Mouse (Mus musculus) kidney, postnatal 0 days (tissue): ENCODE data around the gene Ece1. TPM values are rescaled to one million over a fixed set of nuclear protein-coding genes. Genes with fewer than 3 reads are reported as not detected.

Experiments used
- ATAC-seq: fragments of 200-750 bp; cut with Nextera tagmentation; replicated peaks from 2 replicates; pipeline ENCODE4 v1.8.0; 2017; ENCODE audit warnings: low read depth, moderate number of reproducible peaks, moderate TSS enrichment, moderate library complexity; ENCODE audit not compliant: low FRiP score
- DNase-seq: peaks from one replicate; pipeline ENCODE4 v3.0.0-alpha.2; 2016; ENCODE audit warnings: low spot score
- H3K27ac ChIP-seq: fragments of 300-500 bp; sonication (generic); 2 replicates; pipeline ENCODE4 v1.5.1; 2014; ENCODE audit warnings: mild to moderate bottlenecking
- H3K27me3 ChIP-seq: fragments of 300-500 bp; sonication (generic); 2 replicates; pipeline ENCODE4 v1.6.1; 2014; ENCODE audit warnings: low read length, mixed read lengths; ENCODE audit not compliant: insufficient read depth
- H3K36me3 ChIP-seq: fragments of 300-500 bp; sonication (generic); 2 replicates; pipeline ENCODE4 v1.6.1; 2014; ENCODE audit warnings: low read length, mixed read lengths; ENCODE audit not compliant: insufficient read depth
- H3K4me1 ChIP-seq: fragments of 300-500 bp; sonication (generic); replicated peaks from 2 replicates; pipeline ENCODE4 v1.6.1; 2014; ENCODE audit warnings: antibody characterized with exemption, low read length, mixed read lengths; ENCODE audit not compliant: insufficient read depth
- H3K4me2 ChIP-seq: fragments of 300-500 bp; sonication (generic); 2 replicates; pipeline ENCODE4 v1.6.1; 2014; ENCODE audit warnings: mild to moderate bottlenecking, low read length, moderate library complexity, mixed read lengths
- H3K4me3 ChIP-seq: fragments of 300-500 bp; sonication (generic); replicated peaks from 2 replicates; pipeline ENCODE4 v1.5.1; 2014; ENCODE audit warnings: low read depth, low read length
- H3K9ac ChIP-seq: fragments of 300-500 bp; sonication (generic); 2 replicates; pipeline ENCODE4 v1.6.1; 2014; ENCODE audit warnings: low read depth, low read length
- H3K9me3 ChIP-seq: fragments of 300-500 bp; sonication (generic); replicated peaks from 2 replicates; pipeline ENCODE4 v1.6.1; 2016; ENCODE audit warnings: low read length, inconsistent platforms, mixed read lengths
- CTCF ChIP-seq: IDR thresholded peaks from 2 replicates; pipeline ENCODE4 v1.5.1; 2016; ENCODE audit warnings: antibody characterized with exemption, low read depth, mild to moderate bottlenecking, moderate library complexity
- WGBS: fragments of 180-500 bp; shearing (Covaris S2); extraction: QIAGEN DNeasy Blood & Tissue Kit; methylation state at CpG from one replicate; pipeline ENCODE4 v1.1.7; 2014; 5-methylcytosine and 5-hydroxymethylcytosine counted together
- polyA plus RNA-seq: library from polyadenylated mRNA; unstranded; fragments of >200 nt; fragmentation: Nextera tagmentation; extraction: Ambion mirVana; gene quantifications from 2 replicates; pipeline ENCODE4 v1.2.1, GENCODE M21; 2015

Gene Ece1
- polyA plus RNA-seq, 1 experiment from 2014 or later = 40.8 TPM

DNA sequence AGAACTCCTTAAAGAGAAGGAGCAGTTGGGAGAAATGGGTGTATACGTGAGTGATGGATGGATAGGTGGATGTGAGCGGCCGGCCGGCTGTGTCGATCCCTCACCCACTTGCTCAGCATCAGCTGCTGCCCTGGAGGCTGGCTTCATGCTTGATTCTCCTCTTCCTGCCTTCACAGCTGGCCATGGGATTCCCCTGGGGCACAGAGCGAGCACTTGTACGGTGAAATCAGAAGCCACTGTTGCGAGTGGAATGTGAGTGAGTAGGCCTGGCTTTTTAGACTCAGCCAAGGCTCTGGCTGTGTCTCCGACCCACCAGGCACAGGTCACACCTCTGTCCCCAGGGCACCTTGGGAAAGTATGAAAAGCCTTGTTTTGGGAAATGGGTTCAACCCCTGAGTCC is 20.6 kb downstream of the Ece1 start:
- no peak for TF ChIP-seq CTCF
- no peak overlapping the region for H3K4me2 ChIP-seq
- no peaks in the 10 kb centered on the region for H3K36me3 ChIP-seq
- H3K4me1 ChIP-seq = 0 out of 2 replicates have a peak, but pooled peaks cover under 1% of the 10 kb centered on the region
- no peak overlapping the region for H3K9ac ChIP-seq
- ATAC-seq = no peak
- H3K27me3 ChIP-seq = no peaks in the 10 kb centered on the region
- no peak overlapping the region for H3K4me3 ChIP-seq
- no peak overlapping the region for H3K27ac ChIP-seq
- WGBS = 54% methylated on average over 9 of the region's 9 CpGs
- no peaks in the 10 kb centered on the region for H3K9me3 ChIP-seq
- no peak for DNase-seq

DNA sequence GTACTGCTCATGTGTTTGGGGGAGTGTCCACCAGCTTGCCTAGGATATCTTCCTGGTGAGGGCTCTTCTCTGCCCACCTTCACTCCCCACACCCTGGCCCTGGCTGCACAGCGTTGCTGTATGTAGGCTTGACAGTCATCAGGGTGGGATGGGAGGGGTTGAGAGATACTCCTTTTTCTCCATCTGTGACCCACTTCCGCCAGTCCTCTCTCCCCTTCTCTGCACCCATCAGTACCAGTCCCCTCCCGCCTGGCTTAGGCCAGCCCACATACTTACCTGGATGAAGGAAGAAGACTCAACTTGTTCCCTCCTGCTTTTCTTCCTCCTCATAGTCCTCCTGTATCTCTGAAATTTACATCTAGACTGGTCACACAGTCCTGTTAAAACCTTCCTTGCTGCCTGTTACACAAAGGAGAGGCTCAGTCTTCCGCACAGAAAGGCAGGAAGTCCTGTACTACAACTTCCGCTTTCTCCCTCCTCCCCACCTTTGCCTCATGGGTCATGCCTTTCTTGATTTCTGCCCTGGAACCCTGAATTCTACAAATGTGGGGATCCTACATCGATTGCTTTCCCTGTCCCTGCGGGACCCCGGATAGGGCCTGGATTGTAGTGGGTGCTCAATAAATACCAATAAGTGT is 21.6 kb downstream of the Ece1 start:
- H3K27me3 ChIP-seq = no peaks in the 10 kb centered on the region
- H3K9me3 ChIP-seq = no peaks in the 10 kb centered on the region
- 81% methylated on average over 8 of the region's 8 CpGs for WGBS
- no peaks in the 10 kb centered on the region for H3K36me3 ChIP-seq
- 0 out of 2 replicates have a peak overlapping the region, but pooled peaks have one; percentile 3 for H3K9ac ChIP-seq
- H3K4me3 ChIP-seq = no peak overlapping the region
- no peak for ATAC-seq
- no peaks in the 10 kb centered on the region for H3K4me1 ChIP-seq
- H3K27ac ChIP-seq = no peak overlapping the region
- H3K4me2 ChIP-seq = no peak overlapping the region
- TF ChIP-seq CTCF = no peak
- no peak for DNase-seq

DNA sequence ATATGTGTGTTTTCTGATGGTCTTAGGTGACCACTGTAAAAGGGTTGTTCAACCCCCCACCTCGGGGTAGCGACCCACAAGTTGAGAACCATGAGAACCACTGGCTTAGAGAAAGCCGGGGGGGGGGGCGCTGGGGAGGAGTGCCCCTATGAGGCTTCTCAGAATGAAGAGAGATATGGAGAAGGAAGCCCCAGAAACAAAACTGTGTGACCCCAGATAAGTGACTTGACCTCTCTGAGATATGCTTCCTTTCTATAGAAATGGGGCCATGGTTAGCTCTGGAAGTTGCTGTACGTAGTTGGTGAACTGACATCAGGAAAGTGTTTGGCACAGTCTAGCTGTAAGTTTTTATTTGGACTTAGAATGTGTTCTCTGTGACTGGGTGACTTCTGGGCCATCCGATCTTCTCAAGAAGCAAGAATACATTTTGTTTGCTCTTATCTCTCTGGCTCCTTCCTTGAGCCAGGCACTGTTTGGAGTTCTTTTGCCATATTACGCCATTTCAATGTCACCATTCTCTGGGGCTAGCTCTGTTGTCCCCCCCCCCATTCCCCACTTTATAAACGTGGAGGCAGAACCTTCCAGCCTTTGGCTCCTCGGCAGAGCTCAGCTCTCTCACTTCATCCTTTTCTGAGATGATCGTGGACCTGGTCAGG is 25.4 kb downstream of the Ece1 start:
- Histone ChIP-seq H3K27ac (no peak overlapping the region), H3K9me3 (no peaks in the 10 kb centered on the region), H3K4me3 (no peak overlapping the region), H3K27me3 (no peaks in the 10 kb centered on the region), H3K4me1 (peaks cover 5% of the 10 kb centered on the region), H3K4me2 (no peak overlapping the region), H3K36me3 (no peaks in the 10 kb centered on the region), H3K9ac (no peak overlapping the region)
- DNase-seq = no peak
- 74% methylated on average over 10 of the region's 10 CpGs for WGBS
- TF ChIP-seq CTCF = no peak
- no peak for ATAC-seq

DNA sequence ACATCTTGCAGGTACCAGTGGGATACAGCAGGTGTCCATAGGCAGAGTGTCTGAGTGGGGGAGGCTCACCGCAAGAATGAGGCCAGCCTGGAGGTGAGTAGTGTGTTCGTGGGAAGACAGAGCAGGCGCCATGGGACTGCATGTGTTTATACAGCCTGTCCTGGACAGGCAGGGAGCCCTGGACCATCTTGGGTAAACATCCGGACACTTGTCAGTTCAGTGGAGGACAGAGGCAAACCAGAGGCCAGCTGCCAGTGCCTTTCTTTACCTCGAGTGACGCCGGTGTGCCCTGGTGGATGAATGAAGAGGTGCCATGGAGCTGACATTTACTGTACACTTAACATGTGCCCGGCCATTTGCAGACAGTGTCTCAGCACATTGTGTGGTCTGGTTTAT is 26.0 kb downstream of the Ece1 start:
- DNase-seq = no peak
- peaks cover 8% of the 10 kb centered on the region for H3K4me1 ChIP-seq
- TF ChIP-seq CTCF = no peak
- 51% methylated on average over 8 of the region's 8 CpGs for WGBS
- no peaks in the 10 kb centered on the region for H3K9me3 ChIP-seq
- no peak for ATAC-seq
- no peak overlapping the region for H3K9ac ChIP-seq
- no peak overlapping the region for H3K27ac ChIP-seq
- H3K36me3 ChIP-seq = no peaks in the 10 kb centered on the region
- H3K4me3 ChIP-seq = no peak overlapping the region
- H3K27me3 ChIP-seq = no peaks in the 10 kb centered on the region
- H3K4me2 ChIP-seq = no peak overlapping the region

DNA sequence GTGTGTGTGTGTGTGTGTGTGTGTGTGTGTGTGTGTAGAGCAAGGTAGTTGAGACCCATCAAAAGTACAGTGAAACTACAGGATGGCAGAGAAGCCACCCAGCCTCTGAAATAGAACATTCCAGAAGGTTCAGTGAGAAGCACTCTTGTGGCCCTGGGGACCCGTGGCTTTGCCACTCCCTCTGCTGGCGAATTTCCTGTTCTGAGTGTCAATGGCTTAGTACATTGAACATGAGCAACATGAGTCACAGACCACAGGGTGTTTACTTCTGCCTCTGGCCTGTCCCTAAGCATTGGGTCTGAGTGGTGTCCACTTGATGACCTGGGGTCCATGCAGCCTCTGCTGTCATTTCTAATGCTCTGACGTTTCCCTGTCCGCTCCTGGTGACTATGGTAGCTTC is 28.6 kb downstream of the Ece1 start:
- ATAC-seq = no peak
- peak; percentile 61 for TF ChIP-seq CTCF
- no peak overlapping the region for H3K9ac ChIP-seq
- H3K4me2 ChIP-seq = no peak overlapping the region
- no peak for DNase-seq
- H3K36me3 ChIP-seq = no peaks in the 10 kb centered on the region
- no peak overlapping the region for H3K4me3 ChIP-seq
- H3K27ac ChIP-seq = no peak overlapping the region
- H3K27me3 ChIP-seq = no peaks in the 10 kb centered on the region
- no peaks in the 10 kb centered on the region for H3K9me3 ChIP-seq
- H3K4me1 ChIP-seq = peaks cover 9% of the 10 kb centered on the region
- WGBS = 72% methylated on average over 4 of the region's 4 CpGs

DNA sequence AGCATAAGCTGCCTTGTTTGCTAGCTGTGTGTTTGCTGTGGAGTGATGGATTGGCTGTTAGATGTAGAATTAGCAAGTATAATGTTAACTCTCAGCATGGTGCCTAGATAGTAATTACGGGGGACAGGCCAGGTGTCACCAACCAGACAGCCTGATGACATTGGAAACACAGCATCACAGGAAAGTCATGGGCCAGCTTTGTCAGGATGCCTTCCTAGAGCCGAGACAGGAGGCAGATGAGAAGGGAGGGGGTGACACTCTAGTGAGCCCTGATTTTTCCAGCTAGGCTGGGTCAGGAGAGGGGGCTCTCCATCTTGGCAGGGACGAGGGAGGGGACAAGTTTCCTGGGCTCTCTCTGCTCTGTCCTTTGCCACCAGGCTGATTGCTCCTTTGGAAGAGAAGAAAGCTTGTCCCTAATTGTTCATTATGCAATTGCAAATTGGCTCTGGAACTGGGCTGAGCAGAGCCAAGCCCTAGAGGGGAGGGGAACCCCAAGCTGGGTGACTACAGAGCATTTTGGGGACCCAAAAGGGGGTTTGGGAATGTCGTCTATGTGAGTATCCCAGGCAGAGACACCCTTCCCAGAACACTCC is 29.6 kb downstream of the Ece1 start:
- no peak for TF ChIP-seq CTCF
- no peak for DNase-seq
- Histone ChIP-seq H3K4me1 (peaks cover 19% of the 10 kb centered on the region), H3K9ac (no peak overlapping the region), H3K4me2 (no peak overlapping the region), H3K27ac (no peak overlapping the region), H3K36me3 (no peaks in the 10 kb centered on the region), H3K27me3 (no peaks in the 10 kb centered on the region), H3K9me3 (no peaks in the 10 kb centered on the region), H3K4me3 (no peak overlapping the region)
- no peak for ATAC-seq
- WGBS = 34% methylated on average over 4 of the region's 4 CpGs
